In genomic region chr19:4452525-4452924, GRCm38 (mm10) we compare ENCODE assay signal across 30 mouse cellular contexts. TPM values are rescaled to one million over a fixed set of nuclear protein-coding genes. Genes with fewer than 3 reads are reported as not detected.
DNase-seq lines count a peak whose midpoint lies in the region; ATAC-seq and TF ChIP-seq lines count a peak whose summit lies in the region.
"Had no signal": no experiment of that assay in that cellular context is flagged by ENCODE, and none has a peak within 500 bp of the region (broad histone marks: within the 10 kb centered on the region; RNA-seq: fewer than 3 reads in every experiment).

No protein-coding gene starts in this region.

- no peak for TF ChIP-seq CTCF in stomach, postnatal 0 days (IDR thresholded peaks at IDR 0.05; ENCODE audit: low read depth)

- no peaks in the 10 kb centered on the region for H3K36me3 ChIP-seq in forebrain, embryonic 15.5 days
- no peaks in the 10 kb centered on the region for H3K36me3 ChIP-seq in forebrain, embryonic 10.5 days (replicated peaks)
- no peaks in the 10 kb centered on the region for H3K36me3 ChIP-seq in kidney, embryonic 16.5 days (ENCODE audit: insufficient read depth, low read length)
- no peaks in the 10 kb centered on the region for H3K36me3 ChIP-seq in neural tube, embryonic 13.5 days
- H3K36me3 ChIP-seq in stomach, postnatal 0 days (ENCODE audit: control insufficient read depth, insufficient read depth, low read length) = no peaks in the 10 kb centered on the region
- H3K36me3 ChIP-seq: embryonic facial prominence, embryonic 15.5 days; heart, embryonic 10.5 days; hindbrain, embryonic 15.5 days; midbrain, embryonic 10.5 days; midbrain, embryonic 15.5 days had no signal

- H3K27me3 ChIP-seq in forebrain, embryonic 15.5 days = no peaks in the 10 kb centered on the region
- 0 out of 2 replicates have a peak, but pooled peaks cover 3% of the 10 kb centered on the region for H3K27me3 ChIP-seq in forebrain, embryonic 10.5 days (ENCODE audit: poor library complexity, severe bottlenecking)
- H3K27me3 ChIP-seq in kidney, embryonic 16.5 days (ENCODE audit: insufficient read depth, low read length) = no peaks in the 10 kb centered on the region
- no peaks in the 10 kb centered on the region for H3K27me3 ChIP-seq in neural tube, embryonic 13.5 days
- H3K27me3 ChIP-seq in stomach, postnatal 0 days (ENCODE audit: control insufficient read depth, insufficient read depth, low read length) = no peaks in the 10 kb centered on the region
- H3K27me3 ChIP-seq: embryonic facial prominence, embryonic 15.5 days; hindbrain, embryonic 15.5 days; midbrain, embryonic 15.5 days had no signal

- no peak for TF ChIP-seq EP300 in stomach, postnatal 0 days (optimal IDR thresholded peaks at IDR 0.05)

- peaks cover 7% of the 10 kb centered on the region; the same call in 1 of the 2 replicates for H3K4me1 ChIP-seq in forebrain, embryonic 15.5 days
- peaks cover 36% of the 10 kb centered on the region for H3K4me1 ChIP-seq in forebrain, embryonic 10.5 days
- H3K4me1 ChIP-seq in kidney, embryonic 16.5 days (ENCODE audit: insufficient read depth, low read length) = peaks cover 39% of the 10 kb centered on the region
- H3K4me1 ChIP-seq in neural tube, embryonic 13.5 days (replicated peaks) = peaks cover 7% of the 10 kb centered on the region; the same call in 1 of the 2 replicates
- no peaks in the 10 kb centered on the region for H3K4me1 ChIP-seq in stomach, postnatal 0 days (replicated peaks; ENCODE audit: control insufficient read depth, insufficient read depth)
- H3K4me1 ChIP-seq: hindbrain, embryonic 15.5 days; midbrain, embryonic 15.5 days had no signal

- no peak overlapping the region for H3K4me3 ChIP-seq in forebrain, embryonic 15.5 days
- H3K4me3 ChIP-seq in forebrain, embryonic 10.5 days = no peak overlapping the region
- H3K4me3 ChIP-seq in kidney, embryonic 16.5 days (ENCODE audit: low read length) = no peak overlapping the region
- no peak overlapping the region for H3K4me3 ChIP-seq in neural tube, embryonic 13.5 days
- no peak overlapping the region for H3K4me3 ChIP-seq in stomach, postnatal 0 days (ENCODE audit: low read depth, low read length)
- H3K4me3 ChIP-seq: embryonic facial prominence, embryonic 15.5 days; heart, embryonic 10.5 days; hindbrain, embryonic 15.5 days; midbrain, embryonic 10.5 days; midbrain, embryonic 15.5 days had no signal

- no peaks in the 10 kb centered on the region for H3K9me3 ChIP-seq in forebrain, embryonic 15.5 days
- no peaks in the 10 kb centered on the region for H3K9me3 ChIP-seq in forebrain, embryonic 10.5 days
- no peaks in the 10 kb centered on the region for H3K9me3 ChIP-seq in kidney, embryonic 16.5 days (ENCODE audit: low read length)
- H3K9me3 ChIP-seq in neural tube, embryonic 13.5 days = no peaks in the 10 kb centered on the region
- H3K9me3 ChIP-seq in stomach, postnatal 0 days (ENCODE audit: control insufficient read depth, low read length) = no peaks in the 10 kb centered on the region
- H3K9me3 ChIP-seq: embryonic facial prominence, embryonic 15.5 days; heart, embryonic 10.5 days; hindbrain, embryonic 15.5 days; midbrain, embryonic 10.5 days; midbrain, embryonic 15.5 days had no signal

- DNase-seq in forebrain, embryonic 10.5 days (ENCODE audit: extremely low spot score, low spot score) = no peak
- DNase-seq in kidney, postnatal 10 days = no peak
- no peak for DNase-seq in neural tube, embryonic 10.5 days (ENCODE audit: extremely low spot score, low spot score)
- no peak for DNase-seq in stomach, postnatal 0 days (ENCODE audit: low spot score)
- DNase-seq in spleen, adult 18-20 months = no peak
- DNase-seq: adrenal gland, postnatal 10 days; B cell, adult 2 months; cerebellum, adult 11-12 months; gastrocnemius, postnatal 25 days; heart, adult 11 months; heart, postnatal 4 days; kidney, adult 11 months; kidney, postnatal 36 days; left cerebral cortex, postnatal 4 days; liver; lung, adult 2 months had no signal

- no peak overlapping the region for H3K9ac ChIP-seq in forebrain, embryonic 15.5 days (replicated peaks)
- no peak overlapping the region; the same call in 1 of the 2 replicates for H3K9ac ChIP-seq in kidney, embryonic 16.5 days (replicated peaks; ENCODE audit: low read length)
- H3K9ac ChIP-seq in neural tube, embryonic 13.5 days = 0 out of 2 replicates have a peak overlapping the region, but pooled peaks have one; percentile 23
- H3K9ac ChIP-seq in stomach, postnatal 0 days (ENCODE audit: low read length) = no peak overlapping the region; the same call in 1 of the 2 replicates
- H3K9ac ChIP-seq: embryonic facial prominence, embryonic 15.5 days; hindbrain, embryonic 15.5 days; liver, embryonic 14.5 days; midbrain, embryonic 15.5 days had no signal

- 28% methylated on average over 4 of the region's 4 CpGs for WGBS in forebrain, embryonic 15.5 days
- WGBS in forebrain, embryonic 10.5 days = 55% methylated on average over 4 of the region's 4 CpGs
- whole genome bisulfite sequencing in kidney, embryonic 16.5 days = 35% methylated on average over 4 of the region's 4 CpGs
- WGBS in neural tube, embryonic 13.5 days = 51% methylated on average over 4 of the region's 4 CpGs
- 49% methylated on average over 4 of the region's 4 CpGs for WGBS in stomach, postnatal 0 days

- H3K27ac ChIP-seq in forebrain, embryonic 15.5 days (replicated peaks) = 0 out of 2 replicates have a peak overlapping the region, but pooled peaks have one; percentile 54
- no peak overlapping the region for H3K27ac ChIP-seq in forebrain, embryonic 10.5 days
- H3K27ac ChIP-seq in kidney, embryonic 16.5 days (ENCODE audit: low read length) = 0 out of 2 replicates have a peak overlapping the region, but pooled peaks have one; percentile 36
- no peak overlapping the region for H3K27ac ChIP-seq in neural tube, embryonic 13.5 days (replicated peaks)
- peak overlapping the region; percentile 77; the same call in 1 of the 2 replicates for H3K27ac ChIP-seq in stomach, postnatal 0 days (replicated peaks)
- H3K27ac ChIP-seq: embryonic facial prominence, embryonic 15.5 days; hindbrain, embryonic 15.5 days; liver, embryonic 14.5 days; midbrain, embryonic 10.5 days; midbrain, embryonic 15.5 days had no signal

- no peak overlapping the region for H3K4me2 ChIP-seq in forebrain, embryonic 15.5 days (replicated peaks)
- no peak overlapping the region for H3K4me2 ChIP-seq in kidney, embryonic 16.5 days (replicated peaks; ENCODE audit: low read depth, low read length)
- H3K4me2 ChIP-seq in neural tube, embryonic 13.5 days = no peak overlapping the region
- H3K4me2 ChIP-seq in stomach, postnatal 0 days (replicated peaks; ENCODE audit: low read depth) = no peak overlapping the region
- H3K4me2 ChIP-seq: embryonic facial prominence, embryonic 15.5 days; hindbrain, embryonic 15.5 days; midbrain, embryonic 15.5 days had no signal

- ATAC-seq in forebrain, embryonic 15.5 days (replicated peaks) = no peak
- no peak for ATAC-seq in kidney, embryonic 16.5 days (ENCODE audit: low FRiP score, low TSS enrichment)
- ATAC-seq in neural tube, embryonic 13.5 days (ENCODE audit: low read depth) = no peak
- ATAC-seq in stomach, postnatal 0 days (ENCODE audit: low FRiP score, low TSS enrichment) = no peak
- ATAC-seq: inflammation-experienced regulatory T-cells, adult 6 months; midbrain, embryonic 15.5 days had no signal

RNA-seq across cellular contexts. Expression of gene Rhod, which starts 13.3 kb away (rescaled TPM):
- polyA plus RNA-seq in forebrain, embryonic 15.5 days (2015; fragmentation: Nextera tagmentation; extraction: Ambion mirVana) = 5.1 and 5.6 TPM in 2 replicates
- polyA plus RNA-seq in forebrain, embryonic 10.5 days (2016; fragmentation: Nextera tagmentation; extraction: Ambion mirVana) = 20.8 and 23.2 TPM in 2 replicates
- 46.3 and 57.9 TPM in 2 replicates for polyA plus RNA-seq in kidney, embryonic 16.5 days (2015; fragmentation: Nextera tagmentation; extraction: Ambion mirVana)
- 8.5 and 10.1 TPM in 2 replicates for polyA plus RNA-seq in neural tube, embryonic 13.5 days (2015; fragmentation: Nextera tagmentation; extraction: Ambion mirVana)
- polyA plus RNA-seq in stomach, postnatal 0 days (2015; fragmentation: Nextera tagmentation; extraction: Ambion mirVana) = 45.5 and 48.0 TPM in 2 replicates

RNA-seq across cellular contexts. Expression of gene Syt12, which starts 24.7 kb away (rescaled TPM):
- polyA plus RNA-seq in forebrain, embryonic 15.5 days (2015; fragmentation: Nextera tagmentation; extraction: Ambion mirVana) = 1.5 and 1.8 TPM in 2 replicates
- 2.5 and 3.0 TPM in 2 replicates for polyA plus RNA-seq in forebrain, embryonic 10.5 days (2016; fragmentation: Nextera tagmentation; extraction: Ambion mirVana)
- polyA plus RNA-seq in kidney, embryonic 16.5 days (2015; fragmentation: Nextera tagmentation; extraction: Ambion mirVana) = 2.8 and 3.8 TPM in 2 replicates
- polyA plus RNA-seq in neural tube, embryonic 13.5 days (2015; fragmentation: Nextera tagmentation; extraction: Ambion mirVana) = 2.7 and 4.2 TPM in 2 replicates
- polyA plus RNA-seq in stomach, postnatal 0 days (2015; fragmentation: Nextera tagmentation; extraction: Ambion mirVana) = 1.9 and 2.5 TPM in 2 replicates

RNA-seq across cellular contexts. Expression of gene 2010003K11Rik, which starts 45.9 kb away (rescaled TPM):
- polyA plus RNA-seq in forebrain, embryonic 15.5 days (2015; fragmentation: Nextera tagmentation; extraction: Ambion mirVana) = not detected in 2 replicates
- polyA plus RNA-seq in forebrain, embryonic 10.5 days (2016; fragmentation: Nextera tagmentation; extraction: Ambion mirVana) = not detected in 2 replicates
- polyA plus RNA-seq in kidney, embryonic 16.5 days (2015; fragmentation: Nextera tagmentation; extraction: Ambion mirVana) = 0.22 TPM in 1 of 2 replicates, not detected in the other
- polyA plus RNA-seq in neural tube, embryonic 13.5 days (2015; fragmentation: Nextera tagmentation; extraction: Ambion mirVana) = not detected in 2 replicates
- 0.74 and 1.5 TPM in 2 replicates for polyA plus RNA-seq in stomach, postnatal 0 days (2015; fragmentation: Nextera tagmentation; extraction: Ambion mirVana)
- polyA plus RNA-seq: embryonic facial prominence, embryonic 15.5 days; frontal cortex, adult 2 months; heart, embryonic 10.5 days; hindbrain, embryonic 15.5 days; inflammation-experienced regulatory T-cells, adult 6 months; kidney, embryonic 14.5 days; midbrain, embryonic 10.5 days; midbrain, embryonic 15.5 days; neural tube, embryonic 11.5 days; stomach, embryonic 14.5 days had no signal

RNA-seq across cellular contexts. Expression of gene Kdm2a, which starts 54.4 kb away (rescaled TPM):
- 40.3 and 43.3 TPM in 2 replicates for polyA plus RNA-seq in forebrain, embryonic 15.5 days (2015; fragmentation: Nextera tagmentation; extraction: Ambion mirVana)
- polyA plus RNA-seq in forebrain, embryonic 10.5 days (2016; fragmentation: Nextera tagmentation; extraction: Ambion mirVana) = 55.2 and 57.2 TPM in 2 replicates
- polyA plus RNA-seq in kidney, embryonic 16.5 days (2015; fragmentation: Nextera tagmentation; extraction: Ambion mirVana) = 47.5 and 56.2 TPM in 2 replicates
- 38.2 and 41.5 TPM in 2 replicates for polyA plus RNA-seq in neural tube, embryonic 13.5 days (2015; fragmentation: Nextera tagmentation; extraction: Ambion mirVana)
- 12.9 and 15.0 TPM in 2 replicates for polyA plus RNA-seq in stomach, postnatal 0 days (2015; fragmentation: Nextera tagmentation; extraction: Ambion mirVana)

RNA-seq across cellular contexts. Expression of gene Pcx, which starts 57.7 kb away (rescaled TPM):
- 26.8 and 28.4 TPM in 2 replicates for polyA plus RNA-seq in forebrain, embryonic 15.5 days (2015; fragmentation: Nextera tagmentation; extraction: Ambion mirVana)
- 17.0 and 18.5 TPM in 2 replicates for polyA plus RNA-seq in forebrain, embryonic 10.5 days (2016; fragmentation: Nextera tagmentation; extraction: Ambion mirVana)
- polyA plus RNA-seq in kidney, embryonic 16.5 days (2015; fragmentation: Nextera tagmentation; extraction: Ambion mirVana) = 56.3 and 70.9 TPM in 2 replicates
- polyA plus RNA-seq in neural tube, embryonic 13.5 days (2015; fragmentation: Nextera tagmentation; extraction: Ambion mirVana) = 21.0 and 21.9 TPM in 2 replicates
- polyA plus RNA-seq in stomach, postnatal 0 days (2015; fragmentation: Nextera tagmentation; extraction: Ambion mirVana) = 28.9 and 33.9 TPM in 2 replicates

Comparison
In these comparisons a context has a peak if more than half of its experiments do, and no peak if none do; other contexts are left out.
1. H3K27ac ChIP-seq: peak in forebrain, embryonic 15.5 days (single experiment), kidney, embryonic 16.5 days (single experiment) and stomach, postnatal 0 days (single experiment); none in forebrain, embryonic 10.5 days (single experiment) and neural tube, embryonic 13.5 days (single experiment).